Mouse (Mus musculus): ENCODE data around the gene Rexo5.

DNA sequence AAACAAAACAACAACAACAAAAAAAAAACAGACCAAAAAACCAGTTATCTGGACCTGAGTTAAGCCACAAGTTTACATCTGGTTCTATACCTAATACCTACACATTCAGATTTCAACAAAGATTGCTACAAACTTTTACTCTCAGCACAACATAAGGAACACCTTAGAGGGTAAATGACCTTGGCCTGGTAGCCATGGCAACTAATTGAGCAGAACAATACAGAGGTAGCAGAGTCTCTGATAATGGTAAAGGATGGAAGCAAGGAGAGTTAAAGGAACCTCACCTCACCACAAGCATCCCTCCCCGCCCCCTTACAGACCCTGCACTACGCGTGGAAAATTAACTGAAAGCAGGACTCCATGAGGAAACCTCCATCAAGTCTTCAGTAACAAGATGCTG is 66.3 kb downstream of the Rexo5 start:
- no peak for TF ChIP-seq POLR2A (IDR thresholded peaks at IDR 0.05; ENCODE audit: insufficient read depth, low read depth, low read length)
- TF ChIP-seq CTCF (IDR thresholded peaks at IDR 0.05) = no peak

All from heart, adult 2 months (tissue).